Mouse (Mus musculus): ENCODE measurements around the gene Rpl13. TPM values are rescaled to one million over a fixed set of nuclear protein-coding genes. Genes with fewer than 3 reads are reported as not detected.

The Rpl13 gene
- polyA plus RNA-seq, 1 experiment from 2014 or later, result 1,906 TPM

DNA sequence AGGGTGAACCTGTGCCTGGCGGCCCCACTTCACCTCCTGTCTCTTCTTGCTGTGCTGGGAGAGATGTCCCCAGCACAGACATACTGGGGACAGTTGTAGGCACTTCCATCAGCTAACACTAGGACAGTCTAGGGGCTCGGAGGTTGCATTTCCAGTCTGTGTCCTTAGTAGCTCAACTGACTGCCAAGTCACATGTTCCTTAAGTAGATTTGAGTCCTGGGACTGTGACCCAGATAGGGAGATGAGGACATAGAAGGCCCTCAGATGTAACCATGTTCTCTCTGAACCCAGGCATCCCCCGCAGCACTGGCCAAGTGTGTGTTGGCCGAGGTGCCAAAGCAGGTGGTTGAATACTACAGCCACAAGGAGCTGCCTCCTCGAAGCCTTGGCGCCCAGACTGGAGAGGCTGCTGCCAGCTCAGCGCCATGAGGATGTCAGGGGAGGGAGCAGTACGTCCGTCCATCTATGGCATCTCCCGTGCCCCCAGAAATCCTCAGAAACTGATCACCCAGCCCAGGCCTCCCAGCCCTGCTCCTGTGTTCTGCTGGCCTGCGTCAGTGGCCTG lies 32.1 kb downstream of the Rpl13 start:
- Histone ChIP-seq H3K9me3 (ENCODE audit: control insufficient read depth, low read length) (no peaks in the 10 kb centered on the region), H3K4me3 (ENCODE audit: low read depth, low read length) (no peak overlapping the region), H3K4me2 (ENCODE audit: low read length) (no peak overlapping the region), H3K27ac (ENCODE audit: low read depth) (no peak overlapping the region), H3K4me1 (replicated peaks; ENCODE audit: control insufficient read depth, insufficient read depth, low read length) (peaks cover 16% of the 10 kb centered on the region), H3K9ac (ENCODE audit: low read length) (no peak overlapping the region), H3K36me3 (ENCODE audit: control insufficient read depth, insufficient read depth, low read length) (no peaks in the 10 kb centered on the region), H3K27me3 (replicated peaks; ENCODE audit: control insufficient read depth, insufficient read depth, low read length) (no peaks in the 10 kb centered on the region)
- no peak for DNase-seq (ENCODE audit: low spot score)
- WGBS, result 89% methylated on average over 11 of the region's 11 CpGs
- no peak for ATAC-seq (replicated peaks; ENCODE audit: low FRiP score, low TSS enrichment, low read depth)

- 42% methylated on average over 7 of the region's 7 CpGs for WGBS
- Histone ChIP-seq H3K4me2 (ENCODE audit: low read length) (no peak overlapping the region), H3K36me3 (ENCODE audit: control insufficient read depth, insufficient read depth, low read length) (no peaks in the 10 kb centered on the region), H3K27me3 (replicated peaks; ENCODE audit: control insufficient read depth, insufficient read depth, low read length) (no peaks in the 10 kb centered on the region), H3K4me3 (ENCODE audit: low read depth, low read length) (no peak overlapping the region), H3K27ac (ENCODE audit: low read depth) (no peak overlapping the region), H3K9me3 (ENCODE audit: control insufficient read depth, low read length) (no peaks in the 10 kb centered on the region), H3K4me1 (replicated peaks; ENCODE audit: control insufficient read depth, insufficient read depth, low read length) (peaks cover 16% of the 10 kb centered on the region), H3K9ac (ENCODE audit: low read length) (no peak overlapping the region)
- DNase-seq (ENCODE audit: low spot score) (no peak), ATAC-seq (replicated peaks; ENCODE audit: low FRiP score, low TSS enrichment, low read depth) (no peak)
Measured at GRCm38 (mm10) chr8:123135406-123135805, 33.3 kb downstream of the Rpl13 start.

- H3K9me3 ChIP-seq (ENCODE audit: control insufficient read depth, low read length), result no peaks in the 10 kb centered on the region
- H3K4me2 ChIP-seq (ENCODE audit: low read length), result no peak overlapping the region
- 50% methylated on average over 9 of the region's 9 CpGs for WGBS
- H3K36me3 ChIP-seq (ENCODE audit: control insufficient read depth, insufficient read depth, low read length), result no peaks in the 10 kb centered on the region
- H3K9ac ChIP-seq (ENCODE audit: low read length), result no peak overlapping the region
- H3K27me3 ChIP-seq (replicated peaks; ENCODE audit: control insufficient read depth, insufficient read depth, low read length), result no peaks in the 10 kb centered on the region
- ATAC-seq (replicated peaks; ENCODE audit: low FRiP score, low TSS enrichment, low read depth), result no peak
- DNase-seq (ENCODE audit: low spot score), result no peak
- peaks cover 16% of the 10 kb centered on the region for H3K4me1 ChIP-seq (replicated peaks; ENCODE audit: control insufficient read depth, insufficient read depth, low read length)
- no peak overlapping the region for H3K27ac ChIP-seq (ENCODE audit: low read depth)
- no peak overlapping the region for H3K4me3 ChIP-seq (ENCODE audit: low read depth, low read length)
Measured at GRCm38 (mm10) chr8:123135806-123136205, 33.7 kb downstream of the Rpl13 start.

GRCm38 (mm10) chr8:123136287-123136686 lies 34.1 kb downstream of the Rpl13 start:
- H3K9ac ChIP-seq (ENCODE audit: low read length), result no peak overlapping the region
- no peaks in the 10 kb centered on the region for H3K9me3 ChIP-seq (ENCODE audit: control insufficient read depth, low read length)
- no peak for ATAC-seq (replicated peaks; ENCODE audit: low FRiP score, low TSS enrichment, low read depth)
- H3K27ac ChIP-seq (ENCODE audit: low read depth), result no peak overlapping the region
- peaks cover 16% of the 10 kb centered on the region for H3K4me1 ChIP-seq (replicated peaks; ENCODE audit: control insufficient read depth, insufficient read depth, low read length)
- no peak overlapping the region for H3K4me3 ChIP-seq (ENCODE audit: low read depth, low read length)
- 76% methylated on average over 9 of the region's 9 CpGs for whole genome bisulfite sequencing
- no peak overlapping the region for H3K4me2 ChIP-seq (ENCODE audit: low read length)
- H3K27me3 ChIP-seq (replicated peaks; ENCODE audit: control insufficient read depth, insufficient read depth, low read length), result no peaks in the 10 kb centered on the region
- no peak for DNase-seq (ENCODE audit: low spot score)
- no peaks in the 10 kb centered on the region for H3K36me3 ChIP-seq (ENCODE audit: control insufficient read depth, insufficient read depth, low read length)

DNA sequence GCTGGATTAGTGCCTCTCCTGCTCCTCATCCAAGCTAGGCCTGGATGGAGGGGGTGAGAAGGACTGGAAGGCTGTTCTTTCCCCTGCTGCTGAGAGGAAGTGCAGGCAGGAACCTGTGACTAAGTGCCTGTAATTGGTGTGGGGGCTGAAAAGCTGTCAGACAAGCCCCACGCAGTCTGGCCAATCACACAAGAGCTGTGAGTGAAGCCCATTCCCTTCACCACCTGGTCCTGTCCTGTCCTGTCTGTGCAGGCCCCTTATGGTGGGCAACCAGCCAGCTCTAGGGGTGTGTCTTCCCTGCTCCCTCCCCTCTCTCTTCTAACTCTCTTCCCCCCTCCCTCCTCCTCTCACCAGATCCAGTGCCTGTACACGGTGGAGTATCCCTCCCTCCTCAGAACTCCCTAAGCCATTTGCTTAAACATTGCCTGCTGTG lies 35.5 kb downstream of the Rpl13 start:
- ATAC-seq (replicated peaks; ENCODE audit: low FRiP score, low TSS enrichment, low read depth) (peak; percentile 93), DNase-seq (ENCODE audit: low spot score) (peak; percentile 80)
- no peaks in the 10 kb centered on the region for H3K27me3 ChIP-seq (replicated peaks; ENCODE audit: control insufficient read depth, insufficient read depth, low read length)
- H3K9ac ChIP-seq (ENCODE audit: low read length), result no peak overlapping the region
- peak overlapping the region; percentile 87 for H3K27ac ChIP-seq (ENCODE audit: low read depth)
- no peaks in the 10 kb centered on the region for H3K36me3 ChIP-seq (ENCODE audit: control insufficient read depth, insufficient read depth, low read length)
- H3K9me3 ChIP-seq (ENCODE audit: control insufficient read depth, low read length), result no peaks in the 10 kb centered on the region
- H3K4me2 ChIP-seq (ENCODE audit: low read length), result peak overlapping the region; percentile 18; the same call in 1 of the 2 replicates
- peaks cover 25% of the 10 kb centered on the region for H3K4me1 ChIP-seq (replicated peaks; ENCODE audit: control insufficient read depth, insufficient read depth, low read length)
- no peak overlapping the region for H3K4me3 ChIP-seq (ENCODE audit: low read depth, low read length)
- WGBS, result 0% methylated on average over 2 of the region's 2 CpGs

DNA sequence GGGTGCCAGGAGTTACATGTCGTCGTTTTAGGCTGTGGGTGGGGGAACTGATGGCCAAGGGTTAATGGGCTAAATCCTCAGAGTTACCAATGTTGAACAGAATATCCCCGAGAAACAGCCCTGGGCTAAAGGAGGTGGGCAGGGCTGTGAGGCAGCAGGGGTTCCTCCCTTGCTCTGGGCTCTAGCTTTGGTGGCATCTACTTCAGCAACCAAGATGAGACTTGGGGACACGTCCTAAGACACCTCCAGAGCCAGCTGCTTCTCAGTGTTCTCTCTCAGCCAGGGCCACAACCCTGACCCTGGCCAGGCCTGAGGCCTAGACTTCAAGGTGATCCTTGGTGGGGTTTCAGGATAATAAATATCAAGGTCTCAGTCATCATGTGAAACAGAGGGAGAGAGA lies 36.6 kb downstream of the Rpl13 start:
- ATAC-seq (replicated peaks; ENCODE audit: low FRiP score, low TSS enrichment, low read depth) (no peak), DNase-seq (ENCODE audit: low spot score) (no peak)
- no peak overlapping the region for H3K4me2 ChIP-seq (ENCODE audit: low read length)
- no peak overlapping the region for H3K9ac ChIP-seq (ENCODE audit: low read length)
- no peak overlapping the region for H3K27ac ChIP-seq (ENCODE audit: low read depth)
- H3K36me3 ChIP-seq (ENCODE audit: control insufficient read depth, insufficient read depth, low read length), result no peaks in the 10 kb centered on the region
- H3K4me3 ChIP-seq (ENCODE audit: low read depth, low read length), result no peak overlapping the region
- 72% methylated on average over 4 of the region's 4 CpGs for WGBS
- H3K27me3 ChIP-seq (replicated peaks; ENCODE audit: control insufficient read depth, insufficient read depth, low read length), result no peaks in the 10 kb centered on the region
- peaks cover 25% of the 10 kb centered on the region for H3K4me1 ChIP-seq (replicated peaks; ENCODE audit: control insufficient read depth, insufficient read depth, low read length)
- H3K9me3 ChIP-seq (ENCODE audit: control insufficient read depth, low read length), result no peaks in the 10 kb centered on the region

- WGBS, result 67% methylated on average over 14 of the region's 14 CpGs
- no peak overlapping the region for H3K9ac ChIP-seq (ENCODE audit: low read length)
- ATAC-seq (replicated peaks; ENCODE audit: low FRiP score, low TSS enrichment, low read depth) (no peak), DNase-seq (ENCODE audit: low spot score) (no peak)
- H3K4me3 ChIP-seq (ENCODE audit: low read depth, low read length), result no peak overlapping the region
- H3K27me3 ChIP-seq (replicated peaks; ENCODE audit: control insufficient read depth, insufficient read depth, low read length), result no peaks in the 10 kb centered on the region
- H3K4me1 ChIP-seq (replicated peaks; ENCODE audit: control insufficient read depth, insufficient read depth, low read length), result peaks cover 28% of the 10 kb centered on the region
- peak overlapping the region; percentile 78 for H3K27ac ChIP-seq (ENCODE audit: low read depth)
- H3K36me3 ChIP-seq (ENCODE audit: control insufficient read depth, insufficient read depth, low read length), result no peaks in the 10 kb centered on the region
- H3K9me3 ChIP-seq (ENCODE audit: control insufficient read depth, low read length), result no peaks in the 10 kb centered on the region
- H3K4me2 ChIP-seq (ENCODE audit: low read length), result no peak overlapping the region
Measured at GRCm38 (mm10) chr8:123141741-123142462, 39.8 kb downstream of the Rpl13 start.

GRCm38 (mm10) chr8:123145279-123145678 lies 43.1 kb downstream of the Rpl13 start:
- H3K9me3 ChIP-seq (ENCODE audit: control insufficient read depth, low read length), result no peaks in the 10 kb centered on the region
- H3K36me3 ChIP-seq (ENCODE audit: control insufficient read depth, insufficient read depth, low read length), result no peaks in the 10 kb centered on the region
- no peak overlapping the region for H3K4me2 ChIP-seq (ENCODE audit: low read length)
- ATAC-seq (replicated peaks; ENCODE audit: low FRiP score, low TSS enrichment, low read depth) (no peak), DNase-seq (ENCODE audit: low spot score) (no peak)
- H3K4me1 ChIP-seq (replicated peaks; ENCODE audit: control insufficient read depth, insufficient read depth, low read length), result peaks cover 12% of the 10 kb centered on the region; the same call in 1 of the 2 replicates
- no peak overlapping the region for H3K27ac ChIP-seq (ENCODE audit: low read depth)
- H3K4me3 ChIP-seq (ENCODE audit: low read depth, low read length), result no peak overlapping the region
- H3K27me3 ChIP-seq (replicated peaks; ENCODE audit: control insufficient read depth, insufficient read depth, low read length), result no peaks in the 10 kb centered on the region
- no peak overlapping the region for H3K9ac ChIP-seq (ENCODE audit: low read length)
- WGBS, result 56% methylated on average over 6 of the region's 6 CpGs

DNA sequence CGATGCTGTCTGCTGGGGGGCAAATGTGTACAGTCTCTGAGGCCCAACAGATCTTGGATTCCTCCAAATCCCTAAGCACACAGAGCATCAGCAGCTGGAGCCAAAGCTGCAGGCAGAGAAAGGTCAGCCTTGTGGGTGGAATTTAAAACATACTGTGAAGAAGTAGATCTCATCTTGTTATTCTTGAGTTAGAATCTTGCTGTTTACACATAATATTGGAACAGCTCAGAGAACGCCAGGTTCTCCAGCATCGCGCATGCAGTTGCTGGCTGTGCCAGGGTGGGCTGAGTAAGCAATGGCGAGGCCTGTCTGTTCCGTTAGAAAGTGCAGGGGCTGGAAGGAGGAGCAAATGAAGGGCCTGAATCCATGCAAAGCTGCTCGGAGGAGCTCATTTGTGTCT lies 44.2 kb downstream of the Rpl13 start:
- Histone ChIP-seq H3K4me2 (ENCODE audit: low read length) (no peak overlapping the region), H3K4me1 (replicated peaks; ENCODE audit: control insufficient read depth, insufficient read depth, low read length) (peaks cover 18% of the 10 kb centered on the region), H3K9ac (ENCODE audit: low read length) (no peak overlapping the region), H3K27ac (ENCODE audit: low read depth) (peak overlapping the region; percentile 19), H3K36me3 (ENCODE audit: control insufficient read depth, insufficient read depth, low read length) (no peaks in the 10 kb centered on the region), H3K9me3 (ENCODE audit: control insufficient read depth, low read length) (no peaks in the 10 kb centered on the region), H3K27me3 (replicated peaks; ENCODE audit: control insufficient read depth, insufficient read depth, low read length) (no peaks in the 10 kb centered on the region), H3K4me3 (ENCODE audit: low read depth, low read length) (no peak overlapping the region)
- 53% methylated on average over 7 of the region's 7 CpGs for WGBS
- DNase-seq (ENCODE audit: low spot score), result no peak
- ATAC-seq (replicated peaks; ENCODE audit: low FRiP score, low TSS enrichment, low read depth), result no peak

All from intestine, embryonic 14.5 days (tissue).